Mouse (Mus musculus) testis, postnatal 10 days (tissue): Measurements from ENCODE around the gene Samd15.
A peak's percentile ranks its signal among the peaks of the same experiment; 100 is the strongest.
"Not testable (repeated sequence)": the region's sequence is repeated elsewhere in the genome, so short reads cannot be mapped to it uniquely, and the experiment has no call there.

Experiments
- DNase-seq: peaks from one replicate; pipeline ENCODE4 v3.0.0; 2021; ENCODE audit warnings: low spot score

The Samd15 gene

GRCm38 (mm10) chr12:87199206-87199972, at the start of gene Samd15:
Gene Samd15 (plus strand): TSS chr12:87199723.
- peak; percentile 72 for DNase-seq

- not testable (repeated sequence) for DNase-seq
Measured at GRCm38 (mm10) chr12:87154448-87154847, 45.1 kb upstream of the Samd15 start.

GRCm38 (mm10) chr12:87157361-87157760, 42.2 kb upstream of the Samd15 start:
- no peak for DNase-seq

GRCm38 (mm10) chr12:87158099-87158498, 41.4 kb upstream of the Samd15 start:
- no peak for DNase-seq

- DNase-seq, result no peak
Measured at GRCm38 (mm10) chr12:87160310-87160709, 39.2 kb upstream of the Samd15 start.

GRCm38 (mm10) chr12:87160815-87161214, 38.7 kb upstream of the Samd15 start:
- no peak for DNase-seq

- DNase-seq, result no peak
Measured at GRCm38 (mm10) chr12:87175194-87175946, 24.2 kb upstream of the Samd15 start.

- no peak for DNase-seq
Measured at GRCm38 (mm10) chr12:87177631-87178030, 21.9 kb upstream of the Samd15 start.

GRCm38 (mm10) chr12:87193008-87193407, 6.5 kb upstream of the Samd15 start:
- no peak for DNase-seq

- no peak for DNase-seq
Measured at GRCm38 (mm10) chr12:87195069-87195468, 4.5 kb upstream of the Samd15 start.

- DNase-seq, result no peak
Measured at GRCm38 (mm10) chr12:87196310-87196709, 3.2 kb upstream of the Samd15 start.

GRCm38 (mm10) chr12:87198792-87199191, 731 bp upstream of the Samd15 start:
- no peak for DNase-seq

- DNase-seq, result peak; percentile 86
Measured at GRCm38 (mm10) chr12:87199973-87200586, 557 bp downstream of the Samd15 start, which contains the start of gene Tmed8. Gene Tmed8 (minus strand): TSS chr12:87200454.

- no peak for DNase-seq
Measured at GRCm38 (mm10) chr12:87201694-87202093, 2.2 kb downstream of the Samd15 start.

GRCm38 (mm10) chr12:87205789-87206188, 6.3 kb downstream of the Samd15 start:
- peak; percentile 4 for DNase-seq

GRCm38 (mm10) chr12:87212844-87213606, 13.5 kb downstream of the Samd15 start:
- no peak for DNase-seq

GRCm38 (mm10) chr12:87216053-87216452, 16.5 kb downstream of the Samd15 start:
- DNase-seq, result no peak

GRCm38 (mm10) chr12:87217596-87217995, 18.1 kb downstream of the Samd15 start:
- no peak for DNase-seq

GRCm38 (mm10) chr12:87219362-87219761, 19.8 kb downstream of the Samd15 start:
- DNase-seq, result peak; percentile 51

- no peak for DNase-seq
Measured at GRCm38 (mm10) chr12:87224950-87225349, 25.4 kb downstream of the Samd15 start.

- no peak for DNase-seq
Measured at GRCm38 (mm10) chr12:87226801-87227200, 27.3 kb downstream of the Samd15 start.

- DNase-seq, result no peak
Measured at GRCm38 (mm10) chr12:87229633-87230032, 30.1 kb downstream of the Samd15 start.
